Mouse (Mus musculus) cerebellum, adult 2 months (tissue): ENCODE measurements at regions not wholly inside any gene's neighbourhood (a gene's known extent, or its start where the extent isn't known, plus 50 kb on each side); places are given as distances from the start of the nearest gene placed in this dataset.

Experiments
- CTCF ChIP-seq: fragments of 200-500 bp; IDR thresholded peaks from 2 replicates; pipeline ENCODE4 v1.5.1; 2011; ENCODE audit warnings: low read depth, mild to moderate bottlenecking, control low read depth, low read length, moderate library complexity, borderline replicate concordance; ENCODE audit not compliant: insufficient read depth
- POLR2A ChIP-seq: fragments of 200-500 bp; IDR thresholded peaks from 2 replicates; pipeline ENCODE4 v1.6.1; 2011; ENCODE audit warnings: low read length, control low read depth, borderline replicate concordance; ENCODE audit not compliant: insufficient read depth

- TF ChIP-seq CTCF = no peak
- no peak for TF ChIP-seq POLR2A
Observed at GRCm38 (mm10) chr14:36646237-36646636, 322.3 kb downstream of the Ccser2 start.
